Mouse (Mus musculus) lung, postnatal 0 days (tissue): ENCODE results near the gene Cfap73. TPM values are rescaled to one million over a fixed set of nuclear protein-coding genes. Genes with fewer than 3 reads are reported as not detected.
A peak's percentile ranks its signal among the peaks of the same experiment; 100 is the strongest.

Experiments
- ATAC-seq: fragments of 200-750 bp; cut with Nextera tagmentation; 2 replicates; pipeline ENCODE4 v1.8.0; 2017; ENCODE audit warnings: moderate library complexity
- DNase-seq: peaks from one replicate; pipeline ENCODE4 v3.0.0-alpha.2; 2016; ENCODE audit warnings: low spot score
- H3K27ac ChIP-seq: fragments of 300-500 bp; sonication (generic); 2 replicates; pipeline ENCODE4 v1.5.1; 2014; ENCODE audit warnings: antibody characterized with exemption, mild to moderate bottlenecking, low read length, mixed read lengths
- H3K27me3 ChIP-seq: fragments of 300-500 bp; sonication (generic); replicated peaks from 2 replicates; pipeline ENCODE4 v1.6.1; 2014; ENCODE audit warnings: low read length, mixed read lengths; ENCODE audit not compliant: insufficient read depth
- H3K36me3 ChIP-seq: fragments of 300-500 bp; sonication (generic); 2 replicates; pipeline ENCODE4 v1.6.1; 2014; ENCODE audit warnings: low read length, mixed read lengths; ENCODE audit not compliant: insufficient read depth
- H3K4me1 ChIP-seq: fragments of 300-500 bp; sonication (generic); 2 replicates; pipeline ENCODE4 v1.6.1; 2014; ENCODE audit warnings: antibody characterized with exemption, low read depth, low read length, mixed read lengths; ENCODE audit not compliant: insufficient read depth
- H3K4me2 ChIP-seq: fragments of 300-500 bp; sonication (generic); replicated peaks from 2 replicates; pipeline ENCODE4 v1.6.1; 2014; ENCODE audit warnings: low read depth, mild to moderate bottlenecking, low read length, moderate library complexity, mixed read lengths
- H3K4me3 ChIP-seq: fragments of 300-500 bp; sonication (generic); 2 replicates; pipeline ENCODE4 v1.5.1; 2014; ENCODE audit warnings: low read depth, low read length
- H3K9ac ChIP-seq: fragments of 300-500 bp; sonication (generic); replicated peaks from 2 replicates; pipeline ENCODE4 v1.6.1; 2014; ENCODE audit warnings: low read depth, mild to moderate bottlenecking
- H3K9me3 ChIP-seq: fragments of 300-500 bp; sonication (generic); 2 replicates; pipeline ENCODE4 v1.6.1; 2016; ENCODE audit warnings: low read length, mixed read lengths
- CTCF ChIP-seq: IDR thresholded peaks from 2 replicates; pipeline ENCODE4 v1.5.1; 2016; ENCODE audit warnings: antibody characterized with exemption, mild to moderate bottlenecking
- EP300 ChIP-seq: IDR thresholded peaks from 2 replicates; pipeline ENCODE4 v1.6.1; 2016; ENCODE audit warnings: antibody characterized with exemption, mild to moderate bottlenecking, control low read depth
- WGBS: fragments of 180-500 bp; shearing (Covaris S2); extraction: QIAGEN DNeasy Blood & Tissue Kit; methylation state at CpG from one replicate; pipeline ENCODE4 v1.1.7; 2014; 5-methylcytosine and 5-hydroxymethylcytosine counted together
- polyA plus RNA-seq: library from polyadenylated mRNA; unstranded; fragments of >200 nt; fragmentation: Nextera tagmentation; extraction: Ambion mirVana; gene quantifications from 2 replicates; pipeline ENCODE4 v1.2.1, GENCODE M21; 2015

Cfap73 gene
- polyA plus RNA-seq, 1 experiment from 2014 or later: 1.3 TPM

DNA sequence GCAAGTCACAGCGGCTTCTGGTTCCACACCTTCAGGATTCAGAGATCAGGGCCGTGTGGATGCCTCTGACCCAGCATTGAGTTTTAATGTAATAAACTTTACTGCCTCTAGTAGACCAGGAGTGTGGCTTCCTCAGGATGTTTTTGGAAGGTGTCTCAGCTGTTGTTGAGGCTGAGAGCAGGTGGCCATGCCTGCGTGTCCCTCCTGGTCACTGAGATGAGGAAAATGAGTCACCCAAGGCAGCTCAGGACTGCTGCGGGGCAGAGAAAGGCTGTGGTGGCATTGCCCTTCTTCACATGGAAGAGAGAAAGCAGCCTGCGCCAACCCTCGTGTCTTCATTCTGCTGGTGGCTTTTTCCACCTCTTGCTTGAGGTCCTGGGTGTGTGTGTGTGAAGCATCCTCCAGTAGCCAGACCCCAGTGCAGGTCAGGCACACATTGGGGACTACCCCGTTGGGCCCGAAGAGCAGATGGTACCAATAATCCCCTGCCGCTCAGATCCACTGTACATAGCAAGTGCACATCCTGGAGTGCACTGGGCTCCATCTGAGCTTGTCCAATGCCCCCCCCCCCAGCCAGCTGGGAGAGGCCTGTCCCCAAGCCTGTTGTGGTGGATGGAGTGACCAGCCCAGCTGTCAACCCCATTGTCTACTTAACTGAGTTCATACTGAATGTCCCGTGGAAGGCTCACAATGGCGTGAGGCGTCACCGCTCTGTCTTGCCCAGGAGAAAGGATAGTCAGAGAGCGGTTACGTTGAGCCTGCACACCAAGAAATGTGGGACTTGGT lies 6.3 kb downstream of the Cfap73 start:
- no peak overlapping the region for H3K27ac ChIP-seq
- no peak overlapping the region for H3K9ac ChIP-seq
- H3K9me3 ChIP-seq: no peaks in the 10 kb centered on the region
- TF ChIP-seq EP300 (no peak), CTCF (no peak)
- ATAC-seq (no peak), DNase-seq (no peak)
- H3K4me3 ChIP-seq: no peak overlapping the region
- H3K27me3 ChIP-seq: no peaks in the 10 kb centered on the region
- peaks cover 29% of the 10 kb centered on the region for H3K36me3 ChIP-seq
- H3K4me1 ChIP-seq: no peaks in the 10 kb centered on the region
- no peak overlapping the region for H3K4me2 ChIP-seq
- 90% methylated on average over 15 of the region's 15 CpGs for WGBS

DNA sequence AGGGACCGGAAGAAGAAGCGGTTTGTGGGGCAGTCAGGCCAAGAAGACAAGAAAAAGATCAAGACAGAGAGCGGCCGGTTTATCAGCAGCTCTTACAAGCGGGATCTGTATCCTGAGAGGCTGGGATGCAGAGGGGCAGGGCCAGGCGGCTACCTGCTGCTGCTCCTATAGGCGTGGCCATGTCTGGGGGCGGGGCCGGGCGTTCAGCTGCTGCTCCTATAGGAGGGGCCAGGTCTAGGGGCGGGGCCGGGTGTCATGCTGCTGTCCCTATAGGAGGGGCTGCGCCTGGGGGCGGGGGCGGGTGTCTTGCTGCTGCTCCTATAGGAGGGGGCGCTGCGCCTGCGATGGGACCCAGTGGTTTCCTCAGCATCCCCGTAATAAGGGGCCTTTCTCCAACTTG lies 7.6 kb downstream of the Cfap73 start:
- no peak overlapping the region for H3K4me3 ChIP-seq
- DNase-seq (peak; percentile 40), ATAC-seq (peak; percentile 72)
- WGBS: 50% methylated on average over 15 of the region's 19 CpGs
- H3K27me3 ChIP-seq: no peaks in the 10 kb centered on the region
- no peak overlapping the region for H3K27ac ChIP-seq
- H3K9ac ChIP-seq: no peak overlapping the region
- peaks cover 42% of the 10 kb centered on the region for H3K36me3 ChIP-seq
- H3K9me3 ChIP-seq: no peaks in the 10 kb centered on the region
- no peak overlapping the region for H3K4me2 ChIP-seq
- TF ChIP-seq EP300 (no peak), CTCF (no peak)
- H3K4me1 ChIP-seq: no peaks in the 10 kb centered on the region

DNA sequence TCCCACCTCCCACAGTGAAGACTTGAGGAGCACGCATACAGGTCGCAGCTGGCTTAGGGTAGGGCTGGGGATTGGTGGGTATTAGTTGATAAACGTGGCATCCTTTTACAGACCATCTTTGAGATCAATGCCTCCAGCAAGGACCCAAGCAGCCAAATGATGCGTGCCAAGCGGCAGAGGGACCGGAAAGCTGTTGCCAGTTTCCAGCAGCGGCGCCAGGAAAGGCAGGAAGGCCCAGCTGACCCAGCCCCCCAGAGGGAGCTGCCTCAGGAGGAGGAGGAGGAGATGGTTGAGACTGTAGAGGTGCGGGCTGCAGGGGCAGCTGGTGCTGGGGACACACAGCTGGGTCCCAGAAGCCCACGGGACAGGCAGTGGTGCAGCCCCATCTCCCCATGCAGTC lies 9.6 kb downstream of the Cfap73 start:
- Histone ChIP-seq H3K9ac (no peak overlapping the region), H3K4me3 (no peak overlapping the region), H3K4me1 (no peaks in the 10 kb centered on the region), H3K36me3 (peaks cover 57% of the 10 kb centered on the region), H3K27ac (no peak overlapping the region), H3K27me3 (no peaks in the 10 kb centered on the region), H3K4me2 (no peak overlapping the region), H3K9me3 (no peaks in the 10 kb centered on the region)
- ATAC-seq (no peak), DNase-seq (no peak)
- WGBS: 91% methylated on average over 10 of the region's 10 CpGs
- TF ChIP-seq CTCF (no peak), EP300 (no peak)

DNA sequence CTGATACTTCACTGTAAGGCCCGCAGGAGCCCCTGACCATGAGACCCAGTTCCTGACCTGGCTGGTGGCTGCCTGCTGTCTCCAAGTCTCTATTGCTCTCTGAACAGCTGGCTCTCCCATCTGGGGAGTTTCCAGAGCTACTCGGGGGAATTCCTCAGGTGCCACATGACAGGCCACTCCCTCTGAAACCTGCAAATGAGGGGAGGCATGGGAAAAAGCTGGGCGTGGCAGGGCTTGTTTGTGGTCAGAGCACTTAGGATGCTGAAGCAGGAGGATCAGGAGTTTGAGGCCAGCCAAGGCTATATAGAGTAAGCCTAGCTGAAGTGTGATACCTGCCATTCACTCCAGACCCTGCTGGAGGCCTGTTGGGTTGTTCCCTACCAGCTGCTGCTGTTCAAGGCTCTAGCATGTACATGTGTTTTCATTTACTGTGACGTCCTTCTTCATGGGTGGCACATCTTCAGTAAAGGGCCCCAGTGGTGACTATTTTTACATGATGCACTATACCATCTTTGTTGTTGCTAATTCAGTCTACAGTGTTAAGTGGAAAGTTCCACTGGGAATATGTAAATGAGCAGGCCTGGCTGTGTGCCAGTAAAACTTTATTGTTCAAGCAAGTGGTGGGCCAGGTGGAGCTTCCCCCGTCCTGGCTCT lies 11.7 kb downstream of the Cfap73 start:
- ATAC-seq (no peak), DNase-seq (no peak)
- Histone ChIP-seq H3K9me3 (no peaks in the 10 kb centered on the region), H3K4me3 (no peak overlapping the region), H3K36me3 (peaks cover 58% of the 10 kb centered on the region), H3K9ac (no peak overlapping the region), H3K27me3 (no peaks in the 10 kb centered on the region), H3K4me2 (no peak overlapping the region), H3K27ac (no peak overlapping the region), H3K4me1 (no peaks in the 10 kb centered on the region)
- 68% methylated on average over 5 of the region's 5 CpGs for WGBS
- TF ChIP-seq EP300 (no peak), CTCF (no peak)

DNA sequence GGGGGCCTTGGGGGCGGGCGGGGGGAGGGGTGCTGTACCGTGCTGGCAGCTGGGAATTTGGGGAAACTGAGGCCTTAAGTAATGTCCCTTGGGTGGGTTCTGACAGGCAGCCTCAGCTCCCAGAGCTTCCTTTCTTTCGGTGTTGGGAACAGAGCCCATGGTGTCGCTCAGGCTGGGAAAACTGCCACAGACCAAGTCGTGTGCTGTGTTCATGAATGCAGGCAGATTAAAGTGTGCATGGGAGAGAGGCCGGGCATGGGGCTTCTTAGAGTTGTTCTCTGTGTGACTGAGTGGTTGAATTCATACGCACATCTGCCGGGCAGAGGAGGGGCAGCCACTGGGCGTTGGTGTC lies 12.2 kb downstream of the Cfap73 start:
- 91% methylated on average over 10 of the region's 10 CpGs for WGBS
- Histone ChIP-seq H3K9me3 (no peaks in the 10 kb centered on the region), H3K27ac (no peak overlapping the region), H3K4me2 (no peak overlapping the region), H3K36me3 (peaks cover 53% of the 10 kb centered on the region), H3K27me3 (no peaks in the 10 kb centered on the region), H3K4me3 (no peak overlapping the region), H3K4me1 (no peaks in the 10 kb centered on the region), H3K9ac (no peak overlapping the region)
- DNase-seq (no peak), ATAC-seq (no peak)
- no peak for TF ChIP-seq EP300
- no peak for TF ChIP-seq CTCF

DNA sequence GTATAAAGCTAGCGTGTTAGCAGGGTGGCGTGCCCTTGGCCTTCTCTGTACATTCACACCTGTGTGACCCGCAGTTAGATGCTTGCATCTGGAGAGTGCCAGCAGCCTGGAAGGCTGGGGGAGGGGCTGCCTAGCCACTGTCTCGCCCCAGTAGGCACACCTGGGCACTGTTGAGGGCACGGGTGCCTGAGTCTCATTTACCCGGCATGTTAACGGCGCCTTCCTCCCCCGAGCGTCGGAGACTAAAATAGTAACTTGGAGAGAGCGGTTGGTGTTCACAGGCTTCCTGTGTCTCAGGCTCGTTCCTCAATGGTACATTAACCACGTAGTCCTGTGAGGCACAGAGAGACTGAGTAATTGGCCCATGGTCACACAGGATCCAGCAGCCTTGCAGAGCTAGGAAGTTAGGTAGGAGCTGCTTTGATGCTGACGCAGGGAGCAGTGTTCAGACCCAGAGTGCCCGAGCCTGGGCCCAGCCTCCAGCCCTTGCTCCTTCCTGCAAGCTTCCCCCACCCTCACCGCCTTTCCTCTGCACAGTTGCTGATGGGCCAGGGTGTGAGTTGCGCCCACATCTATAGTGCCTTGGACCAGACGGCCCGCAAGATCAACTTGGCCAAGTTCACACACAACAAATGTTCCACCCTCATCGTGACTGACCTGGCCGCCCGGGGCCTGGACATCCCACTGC lies 12.8 kb downstream of the Cfap73 start:
- no peak overlapping the region for H3K4me2 ChIP-seq
- H3K4me3 ChIP-seq: no peak overlapping the region
- no peak for TF ChIP-seq CTCF
- TF ChIP-seq EP300: no peak
- H3K9ac ChIP-seq: no peak overlapping the region
- peaks cover 48% of the 10 kb centered on the region for H3K36me3 ChIP-seq
- H3K9me3 ChIP-seq: no peaks in the 10 kb centered on the region
- WGBS: 89% methylated on average over 23 of the region's 23 CpGs
- H3K27me3 ChIP-seq: no peaks in the 10 kb centered on the region
- DNase-seq (no peak), ATAC-seq (no peak)
- no peak overlapping the region for H3K27ac ChIP-seq
- no peaks in the 10 kb centered on the region for H3K4me1 ChIP-seq
